In the genomic region with DNA sequence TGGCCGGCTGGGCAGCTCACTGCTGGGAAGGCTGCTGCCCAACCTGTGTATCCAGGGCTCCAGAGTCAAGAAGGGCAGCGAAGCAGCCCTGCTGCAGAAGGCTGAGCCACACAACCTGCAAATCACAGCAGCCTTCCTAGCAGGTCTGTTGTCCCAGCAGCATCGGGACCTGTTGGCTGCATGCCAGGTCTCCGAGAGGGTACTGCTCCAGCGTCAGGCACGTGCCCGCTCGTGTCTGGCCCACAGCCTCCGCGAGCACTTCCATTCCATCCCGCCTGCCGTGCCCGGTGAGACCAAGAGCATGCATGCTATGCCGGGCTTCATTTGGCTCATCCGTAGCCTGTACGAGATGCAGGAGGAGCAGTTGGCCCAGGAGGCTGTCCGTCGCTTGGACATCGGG, we compare ENCODE assay signal across 18 mouse cellular contexts. TPM values are rescaled to one million over a fixed set of nuclear protein-coding genes. Genes with fewer than 3 reads are reported as not detected.
A peak's percentile ranks its signal among the peaks of the same experiment; 100 is the strongest.
DNase-seq lines count a peak whose midpoint lies in the region; ATAC-seq lines count a peak whose summit lies in the region.
"Had no signal": no experiment of that assay in that cellular context is flagged by ENCODE, and none has a peak within 500 bp of the region (broad histone marks: within the 10 kb centered on the region; RNA-seq: fewer than 3 reads in every experiment).

No protein-coding gene starts in this region.

- no peak overlapping the region for H3K4me3 ChIP-seq in lung, embryonic 16.5 days (ENCODE audit: low read length)
- H3K4me3 ChIP-seq in hindbrain, embryonic 10.5 days: no peak overlapping the region
- H3K4me3 ChIP-seq: gastrocnemius, adult 2 months; limb, embryonic 15.5 days; midbrain, embryonic 13.5 days; neural tube, embryonic 12.5 days had no signal

- DNase-seq in adrenal gland, postnatal 10 days: peak; percentile 18
- DNase-seq in adrenal gland, postnatal 36 days: no peak
- DNase-seq in lung, postnatal 10 days: no peak
- peak; percentile 71 for DNase-seq in cerebellum, adult 9-10 months
- DNase-seq in kidney, postnatal 14 days: peak; percentile 55
- no peak for DNase-seq in hindbrain, embryonic 10.5 days (ENCODE audit: low spot score)
- DNase-seq in urinary bladder, postnatal 4 days (ENCODE audit: low spot score in 2 of 2): no peak
- DNase-seq: embryo, embryonic 11 days; gastrocnemius, adult 2 months; lung, postnatal 4 days; right cerebral cortex, adult 18-20 months; thymus, adult 18-20 months had no signal

- H3K9me3 ChIP-seq in lung, embryonic 16.5 days (ENCODE audit: control insufficient read depth, low read length): no peaks in the 10 kb centered on the region
- no peaks in the 10 kb centered on the region for H3K9me3 ChIP-seq in hindbrain, embryonic 10.5 days
- H3K9me3 ChIP-seq: limb, embryonic 15.5 days; midbrain, embryonic 13.5 days; neural tube, embryonic 12.5 days had no signal

- 67% methylated on average over 19 of the region's 19 CpGs for WGBS in lung, embryonic 16.5 days
- WGBS in hindbrain, embryonic 10.5 days: 93% methylated on average over 19 of the region's 19 CpGs

- H3K27ac ChIP-seq in lung, embryonic 16.5 days (ENCODE audit: low read length): no peak overlapping the region
- no peak overlapping the region for H3K27ac ChIP-seq in hindbrain, embryonic 10.5 days
- H3K27ac ChIP-seq: gastrocnemius, adult 2 months; limb, embryonic 15.5 days; midbrain, embryonic 13.5 days; neural tube, embryonic 12.5 days had no signal

- ATAC-seq in lung, embryonic 16.5 days (ENCODE audit: low read depth): peak; percentile 31; the same call in 1 of the 2 replicates
- ATAC-seq: intestine, postnatal 0 days; midbrain, embryonic 13.5 days had no signal

- no peak overlapping the region for H3K9ac ChIP-seq in lung, embryonic 16.5 days (ENCODE audit: low read length)
- H3K9ac ChIP-seq: limb, embryonic 15.5 days; midbrain, embryonic 13.5 days; neural tube, embryonic 12.5 days had no signal

- H3K36me3 ChIP-seq in lung, embryonic 16.5 days (ENCODE audit: control insufficient read depth, insufficient read depth, low read length): no peaks in the 10 kb centered on the region
- no peaks in the 10 kb centered on the region for H3K36me3 ChIP-seq in hindbrain, embryonic 10.5 days
- H3K36me3 ChIP-seq: limb, embryonic 15.5 days; midbrain, embryonic 13.5 days; neural tube, embryonic 12.5 days had no signal

- no peaks in the 10 kb centered on the region for H3K27me3 ChIP-seq in lung, embryonic 16.5 days (ENCODE audit: control insufficient read depth, insufficient read depth, low read depth, low read length)
- H3K27me3 ChIP-seq in hindbrain, embryonic 10.5 days (ENCODE audit: insufficient read depth, poor library complexity, severe bottlenecking): no peaks in the 10 kb centered on the region
- H3K27me3 ChIP-seq: limb, embryonic 15.5 days; midbrain, embryonic 13.5 days; neural tube, embryonic 12.5 days had no signal

- no peaks in the 10 kb centered on the region; the same call in 1 of the 2 replicates for H3K4me1 ChIP-seq in lung, embryonic 16.5 days (replicated peaks; ENCODE audit: control insufficient read depth, insufficient read depth, low read length)
- H3K4me1 ChIP-seq in hindbrain, embryonic 10.5 days (replicated peaks): peaks cover 31% of the 10 kb centered on the region
- H3K4me1 ChIP-seq: limb, embryonic 15.5 days had no signal

- H3K4me2 ChIP-seq in lung, embryonic 16.5 days (ENCODE audit: low read depth, low read length): no peak overlapping the region
- H3K4me2 ChIP-seq: heart, embryonic 11.5 days; limb, embryonic 15.5 days; midbrain, embryonic 13.5 days; neural tube, embryonic 12.5 days had no signal

RNA-seq across cellular contexts. Expression of a gene that starts 17.8 kb away (rescaled TPM):
- total RNA-seq in adrenal gland, postnatal 10 days (2021): 1 to 10 TPM in 1 of 2 experiments, under 1 TPM in 1; 0.94 to 1.1 TPM
- total RNA-seq in adrenal gland, postnatal 36 days (2021): 1 to 10 TPM in 1 of 2 experiments, under 1 TPM in 1; 0.79 to 1.1 TPM
- polyA plus RNA-seq in lung, embryonic 16.5 days (2015; fragmentation: Nextera tagmentation; extraction: Ambion mirVana): 0.18 and 0.21 TPM in 2 replicates
- polyA plus RNA-seq in hindbrain, embryonic 10.5 days (2016; fragmentation: Nextera tagmentation; extraction: Ambion mirVana): 0.15 and 0.17 TPM in 2 replicates

RNA-seq across cellular contexts. Expression of a gene that starts 29.0 kb away (rescaled TPM):
- total RNA-seq in adrenal gland, postnatal 10 days (2021): 1 to 10 TPM; 2.5 to 2.7 TPM
- total RNA-seq in adrenal gland, postnatal 36 days (2021): 1 to 10 TPM; 1.4 to 2.6 TPM
- polyA plus RNA-seq in lung, embryonic 16.5 days (2015; fragmentation: Nextera tagmentation; extraction: Ambion mirVana): 2.5 and 2.7 TPM in 2 replicates
- polyA plus RNA-seq in hindbrain, embryonic 10.5 days (2016; fragmentation: Nextera tagmentation; extraction: Ambion mirVana): 1.1 and 1.3 TPM in 2 replicates

RNA-seq across cellular contexts. Expression of a gene that starts 31.9 kb away (rescaled TPM):
- total RNA-seq in adrenal gland, postnatal 10 days (2021): 10 to 100 TPM; 26.7 to 31.7 TPM
- total RNA-seq in adrenal gland, postnatal 36 days (2021): 10 to 100 TPM; 55.7 to 60.9 TPM
- polyA plus RNA-seq in lung, embryonic 16.5 days (2015; fragmentation: Nextera tagmentation; extraction: Ambion mirVana): 16.0 and 19.5 TPM in 2 replicates
- 9.8 and 10.8 TPM in 2 replicates for polyA plus RNA-seq in hindbrain, embryonic 10.5 days (2016; fragmentation: Nextera tagmentation; extraction: Ambion mirVana)

Comparison
In these comparisons a context has a peak if more than half of its experiments do, and no peak if none do; other contexts are left out.
1. DNase-seq: peak in adrenal gland, postnatal 10 days (single experiment), cerebellum, adult 9-10 months (single experiment) and kidney, postnatal 14 days (single experiment); none in adrenal gland, postnatal 36 days (0 of 2), lung, postnatal 10 days (single experiment), hindbrain, embryonic 10.5 days (single experiment) and urinary bladder, postnatal 4 days (0 of 2).